Mouse (Mus musculus) MEL (cell line): ENCODE data around the gene Dnajc27. TPM values are rescaled to one million over a fixed set of nuclear protein-coding genes. Genes with fewer than 3 reads are reported as not detected.

Experiments
- DNase-seq: peaks from one replicate; pipeline ENCODE4 v3.0.0; 2011; ENCODE audit warnings: low read depth, low spot score
- H3K27ac ChIP-seq: 2 replicates; pipeline ENCODE4 v1.5.1; 2012; ENCODE audit warnings: low read depth, mild to moderate bottlenecking, control low read depth, low read length, moderate library complexity; ENCODE audit not compliant: control insufficient read depth
- H3K27me3 ChIP-seq, 2 experiments: fragments of 150-350 bp in 1 of 2; sonication (generic) in 1 of 2; 2 replicates each; pipeline ENCODE4 v1.6.1; 2012; ENCODE audit warnings: low read length in 2 of 2, mild to moderate bottlenecking in 2 of 2, improper control_type of control experiment in 1 of 2, moderate library complexity in 1 of 2; ENCODE audit not compliant: insufficient read depth in 2 of 2, control insufficient read depth in 1 of 2
- H3K36me3 ChIP-seq, 2 experiments: 2 replicates each; pipeline ENCODE4 v1.6.1; 2012 to 2014; ENCODE audit warnings: low read length in 2 of 2, improper control_type of control experiment in 1 of 2, inconsistent platforms in 1 of 2, mild to moderate bottlenecking in 1 of 2; ENCODE audit not compliant: insufficient read depth in 2 of 2, control insufficient read depth in 1 of 2
- H3K4me1 ChIP-seq, 2 experiments: fragments of 150-350 bp in 1 of 2; sonication (generic) in 1 of 2; 2 replicates each; pipeline ENCODE4 v1.6.1; 2012; ENCODE audit warnings: low read length in 2 of 2, improper control_type of control experiment in 1 of 2, mild to moderate bottlenecking in 1 of 2; ENCODE audit not compliant: insufficient read depth in 2 of 2, control insufficient read depth in 1 of 2
- H3K4me3 ChIP-seq, 2 experiments: fragments of 150-350 bp in 1 of 2; sonication (generic) in 1 of 2; 2 replicates each; pipeline ENCODE4 v1.5.1; 2012; ENCODE audit warnings: low read depth in 2 of 2, low read length in 2 of 2, mild to moderate bottlenecking in 2 of 2, moderate library complexity in 2 of 2, control low read depth in 1 of 2, improper control_type of control experiment in 1 of 2; ENCODE audit not compliant: control insufficient read depth in 1 of 2, insufficient read depth in 1 of 2
- H3K79me2 ChIP-seq: 2 replicates; pipeline ENCODE4 v1.6.1; 2012; ENCODE audit warnings: mild to moderate bottlenecking, low read length, moderate library complexity; ENCODE audit not compliant: control insufficient read depth, poor library complexity, insufficient read depth
- H3K9ac ChIP-seq: 2 replicates; pipeline ENCODE4 v1.6.1; 2012; ENCODE audit warnings: low read depth, mild to moderate bottlenecking, control low read depth, low read length, moderate library complexity; ENCODE audit not compliant: control insufficient read depth, poor library complexity, severe bottlenecking
- H3K9me3 ChIP-seq: fragments of 150-350 bp; sonication (generic); replicated peaks from 2 replicates; pipeline ENCODE4 v1.6.1; 2012; ENCODE audit warnings: mild to moderate bottlenecking, low read length, improper control_type of control experiment, moderate library complexity; ENCODE audit not compliant: insufficient read depth
- CHD2 ChIP-seq: IDR thresholded peaks from 2 replicates; pipeline ENCODE4 v1.6.1; 2011; ENCODE audit warnings: low read length, improper control_type of control experiment
- E2F4 ChIP-seq: IDR thresholded peaks from 2 replicates; pipeline ENCODE4 v1.6.1; 2011; ENCODE audit warnings: low read depth, low read length, improper control_type of control experiment, borderline replicate concordance
- ELF1 ChIP-seq: IDR thresholded peaks from 2 replicates; pipeline ENCODE4 v1.6.1; 2014; ENCODE audit warnings: low read depth, mild to moderate bottlenecking, inconsistent platforms, low read length, improper control_type of control experiment, moderate library complexity
- EP300 ChIP-seq, 2 experiments: IDR thresholded peaks; 2 replicates each; pipeline ENCODE4 v1.6.1; 2011; ENCODE audit warnings: improper control_type of control experiment in 2 of 2, low read length in 2 of 2, low read depth in 1 of 2, mild to moderate bottlenecking in 1 of 2
- ETS1 ChIP-seq: IDR thresholded peaks from 2 replicates; pipeline ENCODE4 v1.6.1; 2012; ENCODE audit warnings: low read depth, mild to moderate bottlenecking, inconsistent platforms, low read length, improper control_type of control experiment, moderate library complexity
- HCFC1 ChIP-seq: IDR thresholded peaks from 2 replicates; pipeline ENCODE4 v1.6.1; 2012; ENCODE audit warnings: low read depth, mild to moderate bottlenecking, inconsistent platforms, low read length, improper control_type of control experiment, moderate library complexity
- MAX ChIP-seq: IDR thresholded peaks from 2 replicates; pipeline ENCODE4 v1.6.1; 2011; ENCODE audit warnings: low read length, improper control_type of control experiment
- MAZ ChIP-seq: IDR thresholded peaks from 2 replicates; pipeline ENCODE4 v1.6.1; 2012; ENCODE audit warnings: low read depth, mild to moderate bottlenecking, inconsistent platforms, low read length, improper control_type of control experiment
- MEF2A ChIP-seq: IDR thresholded peaks from 2 replicates; pipeline ENCODE4 v1.6.1; 2014; ENCODE audit warnings: low read depth, mild to moderate bottlenecking, inconsistent platforms, low read length, improper control_type of control experiment; ENCODE audit not compliant: poor library complexity, insufficient replicate concordance, severe bottlenecking; ENCODE audit errors: extremely low read depth
- MXI1 ChIP-seq: IDR thresholded peaks from 2 replicates; pipeline ENCODE4 v1.6.1; 2011; ENCODE audit warnings: mild to moderate bottlenecking, low read depth, low read length, improper control_type of control experiment
- MYC ChIP-seq: IDR thresholded peaks from 2 replicates; pipeline ENCODE4 v1.6.1; 2011; ENCODE audit warnings: low read depth, mild to moderate bottlenecking, low read length, improper control_type of control experiment, moderate library complexity
- NELFE ChIP-seq: IDR thresholded peaks from 2 replicates; pipeline ENCODE4 v1.6.1; 2011; ENCODE audit warnings: low read depth, low read length, improper control_type of control experiment
- POLR2A ChIP-seq, 2 experiments: IDR thresholded peaks; 2 replicates each; pipeline ENCODE4 v1.6.1; 2011 to 2012; ENCODE audit warnings: low read length in 2 of 2, mild to moderate bottlenecking in 2 of 2, control low read depth in 1 of 2, improper control_type of control experiment in 1 of 2, low read depth in 1 of 2, moderate library complexity in 1 of 2; ENCODE audit not compliant: control insufficient read depth in 1 of 2, insufficient read depth in 1 of 2, poor library complexity in 1 of 2
- POLR2AphosphoS2 ChIP-seq: IDR thresholded peaks from 2 replicates; pipeline ENCODE4 v1.6.1; 2011; ENCODE audit warnings: low read length, improper control_type of control experiment
- POLR2AphosphoS5 ChIP-seq: IDR thresholded peaks from 2 replicates; pipeline ENCODE4 v1.6.1; 2012; ENCODE audit warnings: low read depth, borderline replicate concordance, mild to moderate bottlenecking, inconsistent platforms, low read length, moderate library complexity, mixed read lengths
- SMC3 ChIP-seq: IDR thresholded peaks from 2 replicates; pipeline ENCODE4 v1.6.1; 2011; ENCODE audit warnings: low read depth, low read length, improper control_type of control experiment
- TAL1 ChIP-seq: IDR thresholded peaks from 2 replicates; pipeline ENCODE4 v1.6.1; 2012; ENCODE audit warnings: mild to moderate bottlenecking, inconsistent platforms, low read length, moderate library complexity, mixed read lengths
- TBP ChIP-seq: IDR thresholded peaks from 2 replicates; pipeline ENCODE4 v1.8.0; 2011; ENCODE audit warnings: low read depth, low read length, improper control_type of control experiment
- USF1 ChIP-seq: IDR thresholded peaks from 2 replicates; pipeline ENCODE4 v1.6.1; 2014; ENCODE audit warnings: low read depth, mild to moderate bottlenecking, inconsistent platforms, low read length, improper control_type of control experiment, moderate library complexity
- ZC3H11A ChIP-seq: IDR thresholded peaks from 2 replicates; pipeline ENCODE4 v1.6.1; 2012; ENCODE audit warnings: low read depth, mild to moderate bottlenecking, inconsistent platforms, low read length, improper control_type of control experiment
- ZKSCAN1 ChIP-seq: IDR thresholded peaks from 2 replicates; pipeline ENCODE4 v1.6.1; 2012; ENCODE audit warnings: low read depth, mild to moderate bottlenecking, inconsistent platforms, low read length, improper control_type of control experiment, moderate library complexity
- ZMIZ1 ChIP-seq: IDR thresholded peaks from 2 replicates; pipeline ENCODE4 v1.6.1; 2012; ENCODE audit warnings: low read depth, mild to moderate bottlenecking, inconsistent platforms, low read length, improper control_type of control experiment, moderate library complexity
- ZNF384 ChIP-seq: IDR thresholded peaks from 2 replicates; pipeline ENCODE4 v1.6.1; 2012; ENCODE audit warnings: low read depth, mild to moderate bottlenecking, inconsistent platforms, low read length, improper control_type of control experiment
- polyA plus RNA-seq, 2 experiments: library from polyadenylated mRNA; stranded (reverse) in 1 of 2; unstranded in 1 of 2; fragments of >175 nt in 1 of 2; fragments of >200 nt in 1 of 2; gene quantifications; 2 replicates each; pipeline versions ENCODE4 v1.2.1 to v1.2.4; 2012; ENCODE audit warnings: low replicate concordance in 2 of 2, low read depth in 1 of 2; ENCODE audit not compliant: insufficient read length in 2 of 2, insufficient read depth in 1 of 2, missing spikeins in 1 of 2
- total RNA-seq: library from RNA; depleted of rRNA; stranded (reverse); fragments of 300-350 nt; gene quantifications from 2 replicates; pipeline ENCODE4 v1.2.3, GENCODE M21; 2012; rRNA removed

Gene Dnajc27
- total RNA-seq = 6.5 and 7.9 TPM in 2 replicates
- polyA plus RNA-seq = 1 to 10 TPM in 1 of 2 experiments, not detected in 1; 9.7 TPM

- Histone ChIP-seq H3K9me3 (no peaks in the 10 kb centered on the region), H3K4me1 (peaks cover 0 to 9% of the 10 kb centered on the region in 2 experiments; a peak in 2 of 4 replicates), H3K9ac (peak within 1 kb of the TSS; percentile 93), H3K36me3 (peaks cover 0 to 10% of the 10 kb centered on the region in 2 experiments; a peak in 1 of 4 replicates), H3K4me3 (peak within 1 kb of the TSS; percentile 63 to 88), H3K27me3 (no peaks in the 10 kb centered on the region), H3K27ac (peak within 1 kb of the TSS; percentile 89), H3K79me2 (peaks cover 13% of the 10 kb centered on the region)
- peak; percentile 98 for DNase-seq
- peak; percentile 12; the same call in 1 of the 2 replicates for TF ChIP-seq ELF1
- peak; percentile 18; the same call in 1 of the 2 replicates for TF ChIP-seq ETS1
- TF ChIP-seq ZC3H11A = no peak
- TF ChIP-seq MAX = peak; percentile 95
- TF ChIP-seq EP300 (IDR thresholded peaks at IDR 0.05; ENCODE audit: low read depth in 1 of 2, low read length in 2 of 2) = 0 out of 4 replicates have a peak, but pooled peaks of 1 of the 2 experiments have one; percentile 9
- no peak; the same call in none of the 2 replicates for TF ChIP-seq TBP
- TF ChIP-seq USF1 = peak; percentile 81
- peak; percentile 95 for TF ChIP-seq MYC
- TF ChIP-seq HCFC1 = peak; percentile 76
- TF ChIP-seq POLR2A (IDR thresholded peaks at IDR 0.05; ENCODE audit: control insufficient read depth in 1 of 2, insufficient read depth in 1 of 2, low read depth in 1 of 2, low read length in 2 of 2, poor library complexity in 1 of 2) = peak; percentile 52 to 93; a peak in 3 of 4 replicates
- TF ChIP-seq ZKSCAN1 = no peak
- TF ChIP-seq SMC3 = no peak
- TF ChIP-seq ZNF384 = peak; percentile 43
- peak; percentile 87 for TF ChIP-seq MXI1
- TF ChIP-seq E2F4 = no peak; the same call in 1 of the 2 replicates
- peak; percentile 95 for TF ChIP-seq CHD2
- no peak for TF ChIP-seq MEF2A
- no peak for TF ChIP-seq TAL1
- TF ChIP-seq POLR2AphosphoS2 = peak; percentile 79; the same call in 1 of the 2 replicates
- TF ChIP-seq ZMIZ1 = peak; percentile 82
- TF ChIP-seq POLR2AphosphoS5 = no peak
- TF ChIP-seq MAZ = peak; percentile 62; the same call in 1 of the 2 replicates
- peak; percentile 88 for TF ChIP-seq NELFE
Observed at GRCm38 (mm10) chr12:4082132-4083001, at the start of gene Dnajc27. Gene Dnajc27 (plus strand): TSS chr12:4082583.
